Mouse (Mus musculus) lung, embryonic 15.5 days (tissue): ENCODE measurements around the gene Lyrm9. TPM values are rescaled to one million over a fixed set of nuclear protein-coding genes. Genes with fewer than 3 reads are reported as not detected.

Experiments
- ATAC-seq: fragments of 200-750 bp; cut with Nextera tagmentation; 2 replicates; pipeline ENCODE4 v1.8.0; 2017; ENCODE audit warnings: moderate number of reproducible peaks, borderline replicate concordance; ENCODE audit not compliant: low FRiP score, low TSS enrichment; ENCODE audit errors: extremely low read depth
- H3K27ac ChIP-seq: fragments of 300-500 bp; sonication (generic); 2 replicates; pipeline ENCODE4 v1.5.1; 2015; ENCODE audit warnings: moderate library complexity, mild to moderate bottlenecking, inconsistent platforms
- H3K27me3 ChIP-seq: fragments of 300-500 bp; sonication (generic); 2 replicates; pipeline ENCODE4 v1.6.1; 2015; ENCODE audit warnings: inconsistent platforms
- H3K36me3 ChIP-seq: fragments of 300-500 bp; sonication (generic); 2 replicates; pipeline ENCODE4 v1.6.1; 2015; ENCODE audit warnings: inconsistent platforms
- H3K4me1 ChIP-seq: fragments of 300-500 bp; sonication (generic); 2 replicates; pipeline ENCODE4 v1.6.1; 2015; ENCODE audit warnings: inconsistent platforms
- H3K4me2 ChIP-seq: fragments of 300-500 bp; sonication (generic); 2 replicates; pipeline ENCODE4 v1.6.1; 2015; ENCODE audit warnings: inconsistent platforms, mild to moderate bottlenecking, moderate library complexity
- H3K4me3 ChIP-seq: fragments of 300-500 bp; sonication (generic); 2 replicates; pipeline ENCODE4 v1.5.1; 2015; ENCODE audit warnings: mild to moderate bottlenecking, inconsistent platforms
- H3K9ac ChIP-seq: fragments of 300-500 bp; sonication (generic); 2 replicates; pipeline ENCODE4 v1.6.1; 2015; ENCODE audit warnings: inconsistent platforms
- H3K9me3 ChIP-seq: fragments of 300-500 bp; sonication (generic); 2 replicates; pipeline ENCODE4 v1.6.1; 2016; ENCODE audit warnings: inconsistent platforms
- WGBS: fragments of 180-500 bp; shearing (Covaris S2); methylation state at CpG from one replicate; pipeline ENCODE4 v1.1.7; 2015; 5-methylcytosine and 5-hydroxymethylcytosine counted together
- polyA plus RNA-seq: library from polyadenylated mRNA; unstranded; fragments of >200 nt; fragmentation: Nextera tagmentation; extraction: Ambion mirVana; gene quantifications from 2 replicates; pipeline ENCODE4 v1.2.1, GENCODE M21; 2015

The Lyrm9 gene
- polyA plus RNA-seq, 1 experiment from 2014 or later = 15.5 TPM

DNA sequence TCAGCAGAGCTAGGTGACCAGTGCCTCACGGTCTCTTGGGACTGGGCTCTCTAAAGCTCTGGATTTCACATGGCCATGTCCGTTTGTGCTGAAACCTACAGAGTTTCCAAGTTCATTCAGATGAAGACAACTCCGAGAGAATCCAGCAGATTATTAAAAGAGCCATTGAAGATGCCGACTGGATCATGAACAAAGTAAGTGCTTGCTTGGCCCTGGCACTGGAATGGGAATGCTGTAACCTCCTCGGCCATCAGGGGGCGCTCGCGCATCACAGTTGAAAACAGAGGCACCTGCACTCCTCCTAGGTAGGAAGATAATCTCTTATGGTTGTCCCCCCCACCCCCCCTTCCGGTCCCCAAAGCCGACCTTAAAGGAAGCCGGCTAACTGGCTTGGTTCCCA is 11.6 kb downstream of the Lyrm9 start:
- Histone ChIP-seq H3K9ac (no peak overlapping the region), H3K27ac (no peak overlapping the region), H3K36me3 (no peaks in the 10 kb centered on the region), H3K4me3 (no peak overlapping the region), H3K4me2 (no peak overlapping the region), H3K4me1 (peaks cover 4% of the 10 kb centered on the region), H3K27me3 (no peaks in the 10 kb centered on the region), H3K9me3 (no peaks in the 10 kb centered on the region)
- WGBS = 10% methylated on average over 11 of the region's 11 CpGs
- ATAC-seq = no peak

DNA sequence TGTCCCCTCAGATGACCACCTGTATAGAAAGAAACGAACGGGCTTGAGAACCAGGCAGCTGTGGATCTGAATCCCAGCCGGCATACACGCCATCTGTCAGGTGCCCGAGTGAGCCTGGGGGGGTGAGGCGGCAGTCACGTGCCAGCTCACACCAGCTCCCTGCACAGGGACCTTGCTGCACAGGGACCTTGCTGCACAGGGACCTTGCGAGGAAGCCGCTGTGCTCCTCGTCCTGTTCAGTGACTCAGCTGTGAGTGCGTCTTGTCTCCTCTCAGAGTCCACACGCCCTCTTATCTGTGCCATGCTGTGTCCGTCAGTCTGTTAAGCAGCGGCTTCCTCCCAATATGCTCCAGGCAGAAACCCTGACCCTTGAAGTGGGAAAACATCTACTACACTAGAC is 13.1 kb downstream of the Lyrm9 start:
- H3K4me1 ChIP-seq = no peaks in the 10 kb centered on the region
- no peak overlapping the region for H3K27ac ChIP-seq
- no peaks in the 10 kb centered on the region for H3K9me3 ChIP-seq
- no peaks in the 10 kb centered on the region for H3K27me3 ChIP-seq
- no peaks in the 10 kb centered on the region for H3K36me3 ChIP-seq
- 59% methylated on average over 14 of the region's 14 CpGs for WGBS
- no peak overlapping the region for H3K4me2 ChIP-seq
- no peak overlapping the region for H3K9ac ChIP-seq
- ATAC-seq = no peak
- no peak overlapping the region for H3K4me3 ChIP-seq

DNA sequence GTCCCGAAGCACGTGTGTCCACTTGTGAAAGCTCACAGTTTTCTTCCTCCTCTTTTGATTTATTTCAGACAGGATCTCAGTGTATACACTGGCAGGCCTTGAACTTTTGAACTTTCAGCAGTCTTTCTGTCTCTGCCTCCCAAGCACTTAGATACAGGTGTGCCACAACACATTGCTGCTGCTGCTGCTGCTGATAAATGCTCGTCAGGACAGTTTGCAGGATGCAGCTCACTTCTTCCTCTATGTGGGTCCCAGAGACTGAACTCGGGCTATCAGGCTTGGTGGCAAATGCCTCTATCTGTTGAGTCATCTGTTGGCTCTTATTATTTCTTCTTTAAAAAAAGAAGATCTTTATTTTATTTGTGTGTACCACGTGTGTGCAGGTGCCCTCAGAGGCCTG is 13.8 kb downstream of the Lyrm9 start:
- Histone ChIP-seq H3K4me3 (no peak overlapping the region), H3K27ac (no peak overlapping the region), H3K36me3 (no peaks in the 10 kb centered on the region), H3K4me2 (no peak overlapping the region), H3K9me3 (no peaks in the 10 kb centered on the region), H3K4me1 (no peaks in the 10 kb centered on the region), H3K9ac (no peak overlapping the region), H3K27me3 (no peaks in the 10 kb centered on the region)
- 40% methylated on average over 5 of the region's 5 CpGs for WGBS
- no peak for ATAC-seq

DNA sequence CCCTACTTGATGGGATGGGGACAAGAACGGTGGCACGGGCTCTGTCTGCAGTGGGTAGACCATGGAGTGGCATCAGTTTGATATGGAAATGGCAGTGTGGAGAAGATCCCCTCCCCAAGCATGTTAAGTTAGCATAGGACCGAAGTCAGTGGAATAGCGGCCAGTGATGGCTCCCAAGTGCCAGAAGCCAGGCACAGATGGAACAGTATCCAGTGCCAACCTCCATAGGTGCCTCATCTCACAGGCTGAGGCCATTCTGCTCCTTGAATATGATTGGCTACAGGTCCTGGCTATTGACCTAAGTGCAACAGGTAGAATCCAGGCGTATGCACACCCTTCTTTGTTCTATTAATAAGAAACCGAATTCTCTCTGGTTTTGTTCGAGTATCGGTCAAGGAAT is 15.6 kb downstream of the Lyrm9 start:
- ATAC-seq = no peak
- Histone ChIP-seq H3K4me2 (no peak overlapping the region), H3K27ac (no peak overlapping the region), H3K9me3 (no peaks in the 10 kb centered on the region), H3K9ac (no peak overlapping the region), H3K27me3 (no peaks in the 10 kb centered on the region), H3K4me1 (no peaks in the 10 kb centered on the region), H3K4me3 (no peak overlapping the region), H3K36me3 (no peaks in the 10 kb centered on the region)
- 88% methylated on average over 8 of the region's 8 CpGs for WGBS

DNA sequence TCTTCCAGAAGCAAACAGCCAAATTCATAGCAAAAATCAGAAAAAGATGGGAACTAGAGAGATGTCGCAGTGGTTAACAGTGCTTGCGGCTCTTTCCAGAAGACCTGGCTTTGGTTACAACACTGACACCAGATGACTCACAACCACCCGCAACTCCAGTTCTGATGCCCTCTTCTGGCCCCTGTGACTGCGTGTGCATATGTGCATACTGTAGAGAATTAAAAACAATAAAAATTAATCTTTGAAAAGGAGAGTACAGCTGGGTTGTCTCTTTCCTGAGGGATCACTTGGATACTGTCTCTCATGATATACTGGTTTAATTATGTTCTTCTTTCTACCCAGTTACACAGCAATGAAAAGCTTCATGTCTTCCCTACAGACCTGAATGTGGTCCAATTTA is 20.2 kb downstream of the Lyrm9 start:
- Histone ChIP-seq H3K4me1 (no peaks in the 10 kb centered on the region), H3K9ac (no peak overlapping the region), H3K9me3 (no peaks in the 10 kb centered on the region), H3K27me3 (no peaks in the 10 kb centered on the region), H3K36me3 (no peaks in the 10 kb centered on the region), H3K4me2 (no peak overlapping the region), H3K27ac (no peak overlapping the region), H3K4me3 (no peak overlapping the region)
- WGBS = 86% methylated on average over 4 of the region's 4 CpGs
- no peak for ATAC-seq

DNA sequence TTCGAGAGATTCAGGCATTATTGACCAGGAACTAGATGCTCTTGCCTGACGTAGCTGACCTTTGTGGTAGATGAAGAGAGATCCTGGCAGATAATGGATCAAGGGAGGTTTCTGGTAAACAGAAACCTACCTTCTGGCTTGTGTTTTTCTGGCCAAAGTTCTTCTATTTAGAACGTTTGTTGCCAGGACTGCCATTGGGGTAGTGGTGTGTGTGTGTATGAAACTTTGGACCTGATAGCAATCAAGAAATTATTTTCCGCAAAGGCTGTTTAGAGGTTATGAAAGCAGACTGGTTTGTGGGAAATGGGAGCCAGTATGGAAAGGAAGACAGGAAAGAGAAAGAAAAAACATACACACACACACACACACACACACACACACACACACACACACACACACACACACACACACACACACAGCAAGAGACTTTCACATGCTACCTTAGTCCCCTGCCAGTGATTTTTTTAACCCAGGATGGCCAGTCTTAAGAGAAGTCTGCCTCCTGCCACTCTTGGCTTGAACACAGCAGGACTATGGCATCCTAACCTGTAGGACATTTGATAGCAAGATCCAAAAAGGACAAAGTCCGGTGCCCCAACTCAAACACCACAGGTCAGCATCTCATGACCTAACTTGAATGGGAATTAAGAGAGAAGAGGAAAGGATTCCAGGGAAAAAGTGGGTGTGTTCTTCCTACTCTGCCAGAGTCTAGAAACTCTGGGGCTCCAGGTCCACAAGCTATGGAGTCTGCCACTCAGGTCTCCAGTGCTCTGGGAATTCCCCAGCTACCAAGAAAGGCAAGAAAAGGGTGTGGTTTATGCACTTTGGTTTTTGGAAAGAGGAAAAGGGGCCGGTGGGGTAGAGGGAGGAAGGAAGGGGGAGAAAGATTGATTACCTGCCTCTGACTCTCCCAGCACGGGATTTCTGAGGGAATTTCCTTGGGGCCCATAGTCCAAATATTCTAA is 21.8 kb downstream of the Lyrm9 start:
- no peak overlapping the region for H3K27ac ChIP-seq
- no peak overlapping the region for H3K9ac ChIP-seq
- H3K36me3 ChIP-seq = no peaks in the 10 kb centered on the region
- H3K4me2 ChIP-seq = no peak overlapping the region
- no peaks in the 10 kb centered on the region for H3K4me1 ChIP-seq
- no peak for ATAC-seq
- no peaks in the 10 kb centered on the region for H3K27me3 ChIP-seq
- WGBS = 43% methylated on average over 7 of the region's 7 CpGs
- H3K9me3 ChIP-seq = no peaks in the 10 kb centered on the region
- H3K4me3 ChIP-seq = no peak overlapping the region

DNA sequence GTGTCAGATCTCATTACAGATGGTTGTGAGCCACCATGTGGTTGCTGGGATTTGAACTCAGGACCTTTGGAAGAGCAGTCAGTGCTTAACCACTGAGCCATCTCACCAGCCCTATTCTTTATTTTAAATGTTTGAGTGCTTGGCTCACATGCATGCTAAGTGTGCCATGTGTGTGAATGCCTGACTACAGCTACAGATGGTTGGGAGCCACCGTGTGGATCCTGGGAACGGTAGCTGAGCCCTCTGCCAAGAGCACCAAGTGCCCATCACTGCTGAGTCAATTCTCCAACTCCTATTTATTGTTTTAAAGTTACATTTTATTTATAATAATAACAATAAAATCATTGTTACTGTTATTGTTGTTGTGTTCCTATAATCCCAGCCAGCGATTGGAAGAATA is 23.5 kb downstream of the Lyrm9 start:
- no peak overlapping the region for H3K9ac ChIP-seq
- H3K36me3 ChIP-seq = no peaks in the 10 kb centered on the region
- no peak overlapping the region for H3K4me3 ChIP-seq
- H3K27me3 ChIP-seq = no peaks in the 10 kb centered on the region
- WGBS = 81% methylated on average over 3 of the region's 3 CpGs
- H3K27ac ChIP-seq = no peak overlapping the region
- ATAC-seq = no peak
- no peaks in the 10 kb centered on the region for H3K4me1 ChIP-seq
- H3K4me2 ChIP-seq = no peak overlapping the region
- H3K9me3 ChIP-seq = no peaks in the 10 kb centered on the region

DNA sequence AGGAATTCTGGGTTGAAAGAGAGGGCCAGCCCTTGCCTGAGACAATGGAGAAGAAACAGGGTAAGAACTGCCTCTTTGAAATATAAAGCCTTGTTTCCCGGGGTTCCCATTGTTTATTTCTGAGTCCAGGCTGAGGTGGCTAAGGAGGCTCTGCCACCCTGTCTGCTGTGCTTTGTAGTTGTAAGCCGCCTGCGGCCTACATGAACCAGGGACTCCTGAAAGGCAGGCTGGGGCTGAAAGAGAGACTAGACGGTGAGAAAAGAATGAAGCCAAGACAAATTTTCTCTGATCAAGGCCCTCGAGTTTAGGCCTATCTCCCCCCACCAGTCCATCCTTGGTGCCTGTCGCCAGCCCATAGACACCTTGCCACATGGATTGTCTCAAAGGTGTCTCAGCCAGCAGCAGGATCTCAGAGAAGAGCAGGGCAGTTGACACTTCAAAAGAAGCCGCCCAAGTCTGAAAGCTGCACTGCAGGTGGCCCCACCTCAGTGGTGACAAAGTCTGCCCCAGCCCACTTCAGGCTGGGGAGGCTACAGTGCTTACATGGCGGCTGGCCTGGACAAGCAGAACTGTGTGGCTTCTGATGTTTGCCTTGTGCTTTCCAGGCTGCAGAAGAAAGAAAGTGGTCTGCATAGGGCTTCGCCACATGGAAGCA is 25.0 kb downstream of the Lyrm9 start:
- 35% methylated on average over 9 of the region's 9 CpGs for WGBS
- Histone ChIP-seq H3K9ac (no peak overlapping the region), H3K27ac (no peak overlapping the region), H3K36me3 (no peaks in the 10 kb centered on the region), H3K4me2 (no peak overlapping the region), H3K27me3 (no peaks in the 10 kb centered on the region), H3K4me1 (no peaks in the 10 kb centered on the region), H3K9me3 (no peaks in the 10 kb centered on the region), H3K4me3 (no peak overlapping the region)
- ATAC-seq = no peak

DNA sequence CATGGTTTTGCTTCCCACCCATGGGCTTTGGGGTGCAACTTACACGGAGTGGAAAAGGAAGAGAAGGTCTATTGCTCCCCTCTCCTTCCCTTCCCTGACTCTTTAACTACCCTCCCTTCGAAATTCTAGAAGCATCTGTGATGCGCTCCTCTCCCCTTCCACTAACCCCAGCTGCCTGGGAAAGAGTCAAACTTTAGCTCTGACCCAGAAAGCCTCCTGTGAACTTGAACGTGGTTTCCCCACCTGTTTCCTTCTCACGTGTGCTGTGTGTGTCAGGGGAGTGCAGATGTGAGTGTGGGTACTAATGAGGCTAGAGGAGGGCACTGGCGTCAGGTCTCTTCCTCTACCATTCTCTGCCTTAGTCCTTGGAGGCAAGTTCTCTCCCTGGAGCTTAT is 25.5 kb downstream of the Lyrm9 start:
- ATAC-seq = no peak
- Histone ChIP-seq H3K4me1 (no peaks in the 10 kb centered on the region), H3K27ac (no peak overlapping the region)

DNA sequence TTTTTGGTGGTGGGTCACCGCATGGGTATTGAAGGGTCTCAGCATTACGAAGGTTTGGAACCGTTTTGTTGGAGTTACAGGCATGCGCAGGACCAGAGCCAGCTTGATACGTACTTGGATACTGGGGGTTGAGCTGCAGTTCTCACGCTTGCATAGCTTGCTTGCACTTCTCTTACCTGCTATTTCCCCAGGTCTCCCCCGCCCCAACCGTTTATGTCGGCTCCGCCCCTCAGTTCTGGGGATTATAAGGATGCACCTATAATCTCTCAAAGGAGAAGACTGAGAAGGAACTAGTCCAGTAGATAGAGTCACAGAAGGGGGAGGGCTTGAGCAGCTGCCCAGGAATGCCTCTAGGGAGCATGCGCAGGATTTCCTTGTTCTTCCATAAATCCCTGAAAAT is 26.1 kb downstream of the Lyrm9 start:
- Histone ChIP-seq H3K27me3 (no peaks in the 10 kb centered on the region), H3K9ac (no peak overlapping the region), H3K4me2 (no peak overlapping the region), H3K36me3 (no peaks in the 10 kb centered on the region), H3K4me1 (no peaks in the 10 kb centered on the region), H3K4me3 (no peak overlapping the region), H3K9me3 (no peaks in the 10 kb centered on the region), H3K27ac (no peak overlapping the region)
- 75% methylated on average over 11 of the region's 11 CpGs for WGBS
- ATAC-seq = no peak

More for the DNA sequence above, 25.5 kb downstream of the Lyrm9 start:
- H3K36me3 ChIP-seq = no peaks in the 10 kb centered on the region
- H3K4me3 ChIP-seq = no peak overlapping the region
- H3K9ac ChIP-seq = no peak overlapping the region
- H3K27me3 ChIP-seq = no peaks in the 10 kb centered on the region
- no peak overlapping the region for H3K4me2 ChIP-seq
- H3K9me3 ChIP-seq = no peaks in the 10 kb centered on the region
- WGBS = 55% methylated on average over 6 of the region's 6 CpGs

DNA sequence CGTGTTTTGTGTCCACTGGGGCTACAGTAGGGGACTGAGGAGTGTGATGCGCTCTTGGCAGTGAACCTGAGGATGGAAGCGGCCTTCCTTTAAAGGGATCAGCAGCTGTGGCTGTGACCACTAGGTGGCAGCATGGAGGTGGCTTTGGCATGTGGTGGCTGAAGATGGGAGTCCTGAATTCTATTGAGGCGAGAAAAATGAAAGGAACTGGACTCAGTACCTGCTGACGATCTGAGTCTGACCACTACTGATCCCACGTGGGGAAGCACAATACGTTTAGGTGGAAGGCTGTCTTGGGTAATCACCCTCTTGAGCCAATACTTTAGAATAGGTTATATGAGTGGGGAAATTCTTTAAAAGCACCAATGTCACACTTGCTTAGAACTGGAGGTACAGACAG is 29.9 kb downstream of the Lyrm9 start:
- no peak overlapping the region for H3K27ac ChIP-seq
- ATAC-seq = 0 out of 2 replicates have a peak, but pooled peaks have one; percentile 23
- WGBS = 6% methylated on average over 7 of the region's 7 CpGs

DNA sequence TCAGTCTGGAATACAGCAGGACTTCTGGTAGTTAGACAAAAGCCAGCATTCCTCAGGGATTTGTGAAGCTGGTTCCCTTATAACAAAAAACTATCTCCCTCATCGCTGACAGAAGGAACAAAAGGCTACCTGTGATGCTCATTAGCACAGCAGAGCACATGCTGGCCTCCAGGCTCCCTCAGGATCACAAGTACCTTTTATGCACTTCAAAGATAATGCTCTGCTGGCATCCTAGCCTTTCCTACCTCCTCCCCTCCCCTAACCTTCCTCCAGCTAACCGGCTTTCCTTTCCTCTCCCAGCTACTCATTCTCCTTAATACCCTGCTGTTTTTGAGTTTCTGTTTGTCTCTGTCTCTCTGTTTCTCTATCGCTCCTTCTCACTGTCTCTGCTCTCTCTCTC is 31.2 kb downstream of the Lyrm9 start:
- Histone ChIP-seq H3K27me3 (no peaks in the 10 kb centered on the region), H3K4me3 (no peak overlapping the region), H3K36me3 (no peaks in the 10 kb centered on the region), H3K4me2 (no peak overlapping the region), H3K27ac (no peak overlapping the region), H3K9ac (no peak overlapping the region), H3K9me3 (no peaks in the 10 kb centered on the region), H3K4me1 (no peaks in the 10 kb centered on the region)
- WGBS = 23% methylated on average over 3 of the region's 3 CpGs
- no peak for ATAC-seq

More for the DNA sequence above, 29.9 kb downstream of the Lyrm9 start:
- no peaks in the 10 kb centered on the region for H3K9me3 ChIP-seq
- H3K4me3 ChIP-seq = no peak overlapping the region
- H3K36me3 ChIP-seq = no peaks in the 10 kb centered on the region
- no peaks in the 10 kb centered on the region for H3K4me1 ChIP-seq
- H3K9ac ChIP-seq = no peak overlapping the region
- no peak overlapping the region for H3K4me2 ChIP-seq
- no peaks in the 10 kb centered on the region for H3K27me3 ChIP-seq
